Mouse (Mus musculus): ENCODE data around the gene Crygn.

Gene Crygn

GRCm38 (mm10) chr5:24750321-24751304, 7.2 kb downstream of the Crygn start:
- in situ Hi-C loops (cut with MboI; ENCODE audit: unreplicated experiment in 2 of 2): loop anchor here in 1 of 2 experiments (10.0 kb wide), 1 partner anchor 66 kb away; the partner anchor contains the start of gene Nub1

DNA sequence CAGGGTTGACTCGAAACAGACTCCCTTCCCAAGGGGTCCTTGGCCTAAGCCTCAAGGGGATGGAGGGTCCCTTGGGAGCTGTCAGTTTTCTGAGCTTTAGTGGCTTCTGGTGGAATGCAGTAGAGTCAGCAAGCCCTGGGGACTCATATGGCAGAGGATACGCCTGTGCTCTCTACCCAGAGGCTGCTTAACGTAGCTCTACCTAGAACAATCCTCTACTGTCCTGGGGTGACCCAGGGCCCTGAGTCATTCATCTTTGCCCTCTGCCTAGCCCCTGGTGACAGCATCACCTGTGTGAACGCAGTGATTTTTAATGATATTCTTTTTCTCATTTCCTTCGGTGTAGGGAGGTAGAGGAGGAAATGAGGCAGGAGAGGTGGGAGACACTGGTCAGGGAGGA, 8.1 kb downstream of the Crygn start:
- in situ Hi-C loops (cut with MboI; ENCODE audit: unreplicated experiment in 2 of 2): loop anchor here in 1 of 2 experiments (10.0 kb wide), 1 partner anchor 65 kb away; the partner anchor contains the start of gene Nub1

- in situ Hi-C loops (cut with MboI; ENCODE audit: unreplicated experiment in 2 of 2): no loop called here
These were observed 10.3 kb downstream of the Crygn start for GRCm38 (mm10) chr5:24747533-24747932.

- in situ Hi-C loops (cut with MboI; ENCODE audit: unreplicated experiment in 2 of 2): no loop called here
These were observed 13.9 kb downstream of the Crygn start for GRCm38 (mm10) chr5:24743956-24744355.

- in situ Hi-C loops (cut with MboI; ENCODE audit: unreplicated experiment in 2 of 2): no loop called here
These were observed 16.5 kb downstream of the Crygn start for GRCm38 (mm10) chr5:24741172-24741885.

GRCm38 (mm10) chr5:24739141-24739753, 18.6 kb downstream of the Crygn start:
- in situ Hi-C loops (cut with MboI; ENCODE audit: unreplicated experiment in 2 of 2): loop anchor here in 1 of 2 experiments (5.0 kb wide), 1 partner anchor 52 kb away; the partner anchor contains the start of gene Nub1

- in situ Hi-C loops (cut with MboI; ENCODE audit: unreplicated experiment in 2 of 2): loop anchor here in 1 of 2 experiments (5.0 kb wide), 1 partner anchor 51 kb away; the partner anchor contains the start of gene Nub1
These were observed 19.3 kb downstream of the Crygn start for GRCm38 (mm10) chr5:24738517-24738916.

DNA sequence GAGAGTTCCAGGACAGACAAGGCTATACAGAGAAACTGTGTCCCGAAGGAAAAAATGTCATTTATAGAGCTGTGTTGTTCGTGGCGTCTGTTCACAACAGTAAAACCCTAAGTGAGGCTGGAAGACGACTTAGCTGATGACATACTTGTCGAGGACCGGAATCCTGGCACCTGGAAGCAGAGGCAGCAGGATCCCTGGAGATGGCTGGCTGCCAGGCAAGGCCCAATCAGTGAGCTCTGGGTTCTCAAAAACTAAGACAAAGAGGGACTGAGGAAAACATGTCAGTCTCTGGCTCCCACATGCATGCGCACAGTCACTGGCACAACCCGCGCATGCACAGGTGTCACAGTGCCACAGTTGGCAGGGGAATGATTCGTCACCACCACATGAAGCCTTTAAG, 20.2 kb downstream of the Crygn start:
- in situ Hi-C loops (cut with MboI; ENCODE audit: unreplicated experiment in 2 of 2): loop anchor here in 1 of 2 experiments (5.0 kb wide), 1 partner anchor 50 kb away; the partner anchor contains the start of gene Nub1

GRCm38 (mm10) chr5:24733771-24734426, 23.9 kb downstream of the Crygn start:
- in situ Hi-C loops (cut with MboI; ENCODE audit: unreplicated experiment in 2 of 2): no loop called here

DNA sequence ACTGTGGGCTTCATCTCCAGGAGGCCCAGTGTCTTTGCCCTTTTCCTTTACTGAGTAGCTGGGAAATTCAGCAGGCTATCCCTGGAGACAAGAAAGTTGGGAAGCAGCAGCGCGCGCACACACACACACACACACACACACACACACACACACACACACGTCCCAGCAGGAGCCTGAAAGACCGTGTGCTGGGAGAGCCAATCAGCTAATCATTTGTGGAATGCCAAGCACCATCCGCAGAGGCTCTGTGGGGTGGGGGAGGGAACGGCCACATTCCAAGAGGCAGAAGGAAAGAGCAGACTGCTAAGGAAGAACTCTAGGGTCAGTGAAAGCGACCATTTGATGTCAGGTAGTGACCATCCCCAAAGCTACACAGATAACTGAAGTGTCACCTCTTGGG, 24.7 kb downstream of the Crygn start:
- in situ Hi-C loops (cut with MboI; ENCODE audit: unreplicated experiment in 2 of 2): no loop called here

- in situ Hi-C loops (cut with MboI; ENCODE audit: unreplicated experiment in 2 of 2): no loop called here
These were observed 26.8 kb downstream of the Crygn start for GRCm38 (mm10) chr5:24730986-24731385.

DNA sequence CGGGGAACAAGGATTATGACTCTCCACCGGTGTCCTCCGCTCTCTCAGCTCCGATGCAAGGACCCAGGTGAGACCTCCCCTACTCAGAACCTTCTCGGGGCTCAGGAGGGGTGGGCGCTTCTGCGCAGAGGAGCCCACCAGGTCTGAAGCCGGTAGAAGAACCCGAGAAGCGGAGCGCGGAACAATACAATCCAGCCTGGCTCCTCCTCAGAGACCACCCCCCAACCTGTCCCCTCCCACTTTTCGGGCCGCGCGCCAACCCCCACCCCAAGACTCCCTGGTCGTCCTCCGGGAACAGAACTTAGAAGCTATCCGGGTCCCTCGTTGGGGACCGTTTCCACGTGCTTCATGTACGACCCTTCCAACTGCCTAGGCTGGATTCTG, 27.3 kb downstream of the Crygn start, which contains the start of gene Wdr86:
TSS of gene Wdr86 (minus strand) at position 240 of the 384 bp plus-strand sequence.
- in situ Hi-C loops (cut with MboI; ENCODE audit: unreplicated experiment in 2 of 2): no loop called here

- in situ Hi-C loops (cut with MboI; ENCODE audit: unreplicated experiment in 2 of 2): no loop called here
These were observed 27.9 kb downstream of the Crygn start for GRCm38 (mm10) chr5:24729797-24730487.

- in situ Hi-C loops (cut with MboI; ENCODE audit: unreplicated experiment in 2 of 2): no loop called here
These were observed 30.6 kb downstream of the Crygn start for GRCm38 (mm10) chr5:24726901-24727836.

DNA sequence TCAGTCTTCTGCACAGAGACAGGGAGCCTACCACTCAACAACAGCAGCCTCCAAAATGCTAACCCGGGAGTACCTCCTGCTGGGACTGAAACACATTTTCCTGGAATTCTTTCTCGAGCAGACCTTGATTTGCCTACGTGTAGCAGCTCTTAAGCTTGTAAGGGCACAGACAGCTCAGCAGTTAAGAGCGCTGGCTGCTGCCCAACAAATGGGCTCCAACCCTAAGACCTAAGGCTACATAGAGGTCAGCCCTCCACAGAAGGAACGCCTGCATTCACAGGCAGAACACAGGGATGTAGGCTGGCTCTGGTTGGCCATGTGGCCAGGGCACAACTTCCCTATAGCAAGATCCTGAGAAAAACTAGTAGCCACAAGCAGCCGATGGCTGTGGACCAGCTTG, 31.9 kb downstream of the Crygn start:
- in situ Hi-C loops (cut with MboI; ENCODE audit: unreplicated experiment in 2 of 2): no loop called here

DNA sequence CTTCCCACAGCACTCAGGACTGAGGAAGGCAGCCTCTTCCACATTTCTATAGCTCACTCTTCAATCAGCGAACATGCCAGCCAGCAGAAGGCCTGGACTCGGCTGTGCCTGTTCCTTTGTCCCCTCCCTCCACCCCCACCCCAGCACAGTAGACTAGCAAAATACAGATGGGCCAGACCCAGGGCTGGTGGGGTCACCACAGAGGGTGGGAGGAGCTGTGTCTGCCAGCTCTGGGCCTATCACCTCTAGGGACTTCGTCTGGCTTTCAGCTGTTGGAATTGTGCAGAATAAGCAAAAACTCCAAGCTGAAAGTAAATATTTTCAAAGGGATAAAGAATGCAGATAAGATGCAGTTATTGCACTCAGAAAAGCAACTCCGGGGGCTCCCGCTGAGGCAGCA, 33.0 kb downstream of the Crygn start:
- in situ Hi-C loops (cut with MboI; ENCODE audit: unreplicated experiment in 2 of 2): no loop called here

- in situ Hi-C loops (cut with MboI; ENCODE audit: unreplicated experiment in 2 of 2): no loop called here
These were observed 33.6 kb downstream of the Crygn start for GRCm38 (mm10) chr5:24724270-24724634.

- in situ Hi-C loops (cut with MboI; ENCODE audit: unreplicated experiment in 2 of 2): no loop called here
These were observed 34.1 kb downstream of the Crygn start for GRCm38 (mm10) chr5:24723527-24724269.

Data from v-Abl transformed pro-B cells (cell line).